Mouse (Mus musculus): ENCODE measurements at regions not wholly inside any gene's neighbourhood (a gene's known extent, or its start where the extent isn't known, plus 50 kb on each side); places are given as distances from the start of the nearest gene placed in this dataset.
"Not testable (repeated sequence)": the region's sequence is repeated elsewhere in the genome, so short reads cannot be mapped to it uniquely, and the experiment has no call there.

DNA sequence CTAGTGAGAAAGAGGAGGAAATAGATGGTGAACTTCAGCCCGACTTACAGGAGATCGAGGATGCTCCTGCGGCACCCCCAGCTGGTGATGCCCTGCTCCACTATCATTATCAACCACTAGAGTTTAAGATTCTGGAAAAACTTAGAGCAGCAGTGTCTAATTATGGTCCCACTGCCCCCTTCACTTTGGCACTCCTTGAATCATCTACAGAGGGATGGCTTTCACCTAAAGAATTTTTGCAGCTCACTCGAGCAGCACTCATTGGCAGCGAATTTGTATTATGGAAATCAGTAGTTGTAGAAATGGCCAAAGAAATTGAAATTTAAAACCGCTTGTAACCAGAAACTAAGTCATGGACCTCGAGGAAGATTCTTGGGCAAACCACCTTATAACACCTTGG lies 1229.1 kb upstream of the Arrdc3 start:
- WGBS, result 88% methylated on average over 7 of the region's 7 CpGs
- H3K27me3 ChIP-seq (ENCODE audit: control insufficient read depth, insufficient read depth, low read length), result no peaks in the 10 kb centered on the region
- no peak overlapping the region for H3K9ac ChIP-seq (replicated peaks; ENCODE audit: low read length)
- no peak for DNase-seq (ENCODE audit: low spot score)
- H3K4me3 ChIP-seq (ENCODE audit: low read depth, low read length), result no peak overlapping the region
- H3K9me3 ChIP-seq (replicated peaks; ENCODE audit: control insufficient read depth, low read length), result no peaks in the 10 kb centered on the region
- no peak for ATAC-seq (replicated peaks; ENCODE audit: insufficient number of reproducible peaks, low FRiP score, low TSS enrichment, low read depth)
- no peaks in the 10 kb centered on the region for H3K4me1 ChIP-seq (ENCODE audit: control insufficient read depth, insufficient read depth, low read length)
- no peak overlapping the region for H3K27ac ChIP-seq (replicated peaks; ENCODE audit: low read depth, low read length)
- H3K36me3 ChIP-seq (replicated peaks; ENCODE audit: control insufficient read depth, insufficient read depth, low read depth, low read length), result no peaks in the 10 kb centered on the region
- no peak overlapping the region for H3K4me2 ChIP-seq (ENCODE audit: low read depth, low read length)

DNA sequence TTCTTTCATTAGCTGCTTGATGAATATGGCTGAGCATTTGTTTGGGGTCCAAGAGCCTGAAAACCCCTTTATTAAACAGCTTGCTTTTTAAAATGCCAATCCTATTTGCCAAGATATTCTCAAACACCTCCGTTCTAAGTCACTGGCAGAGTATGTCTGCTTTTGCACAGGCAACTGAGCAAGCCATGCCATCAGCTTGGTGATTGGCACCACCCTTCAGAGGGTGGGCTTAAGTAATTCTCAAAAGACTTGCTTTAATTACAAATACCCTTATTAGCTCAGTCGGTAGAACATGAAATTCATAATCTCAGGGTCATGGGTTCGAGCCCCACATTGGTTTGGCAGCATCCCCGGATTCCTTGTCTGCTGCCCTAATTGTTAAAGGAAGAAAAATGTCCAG lies 1228.5 kb upstream of the Arrdc3 start:
- Histone ChIP-seq H3K36me3 (replicated peaks; ENCODE audit: control insufficient read depth, insufficient read depth, low read depth, low read length) (no peaks in the 10 kb centered on the region), H3K27ac (replicated peaks; ENCODE audit: low read depth, low read length) (no peak overlapping the region), H3K27me3 (ENCODE audit: control insufficient read depth, insufficient read depth, low read length) (no peaks in the 10 kb centered on the region), H3K4me3 (ENCODE audit: low read depth, low read length) (no peak overlapping the region), H3K9ac (replicated peaks; ENCODE audit: low read length) (no peak overlapping the region), H3K9me3 (replicated peaks; ENCODE audit: control insufficient read depth, low read length) (no peaks in the 10 kb centered on the region), H3K4me2 (ENCODE audit: low read depth, low read length) (no peak overlapping the region), H3K4me1 (ENCODE audit: control insufficient read depth, insufficient read depth, low read length) (no peaks in the 10 kb centered on the region)
- no peak for ATAC-seq (replicated peaks; ENCODE audit: insufficient number of reproducible peaks, low FRiP score, low TSS enrichment, low read depth)
- DNase-seq (ENCODE audit: low spot score), result no peak
- WGBS, result 83% methylated on average over 4 of the region's 4 CpGs

DNA sequence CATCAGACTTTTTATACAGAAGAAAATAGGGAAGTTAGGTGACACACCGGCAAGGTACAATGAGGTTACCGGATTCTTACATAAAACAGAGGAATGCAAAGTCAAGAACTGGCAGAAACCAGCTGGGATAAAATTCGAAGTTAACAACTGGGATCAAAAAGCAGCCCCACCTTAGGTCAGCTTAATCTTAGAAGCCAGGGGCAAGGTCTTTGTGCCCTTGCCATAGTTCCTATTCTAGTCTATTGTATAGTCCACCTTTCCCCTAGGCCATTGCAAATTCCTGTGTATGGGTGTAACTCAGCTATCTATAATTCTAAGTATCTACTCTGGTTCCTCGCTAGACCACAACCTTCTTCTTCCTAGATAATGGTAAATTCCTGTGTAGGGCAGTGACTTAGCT lies 1214.4 kb upstream of the Arrdc3 start:
- not testable (repeated sequence) for H3K9me3 ChIP-seq (replicated peaks; ENCODE audit: control insufficient read depth, low read length); DNase-seq (ENCODE audit: low spot score); H3K27me3 ChIP-seq (ENCODE audit: control insufficient read depth, insufficient read depth, low read length); H3K36me3 ChIP-seq (replicated peaks; ENCODE audit: control insufficient read depth, insufficient read depth, low read depth, low read length); H3K4me2 ChIP-seq (ENCODE audit: low read depth, low read length); H3K9ac ChIP-seq (replicated peaks; ENCODE audit: low read length); H3K4me3 ChIP-seq (ENCODE audit: low read depth, low read length); H3K27ac ChIP-seq (replicated peaks; ENCODE audit: low read depth, low read length); H3K4me1 ChIP-seq (ENCODE audit: control insufficient read depth, insufficient read depth, low read length); ATAC-seq (replicated peaks; ENCODE audit: insufficient number of reproducible peaks, low FRiP score, low TSS enrichment, low read depth)
- WGBS, result 90% methylated on average over 4 of the region's 4 CpGs

DNA sequence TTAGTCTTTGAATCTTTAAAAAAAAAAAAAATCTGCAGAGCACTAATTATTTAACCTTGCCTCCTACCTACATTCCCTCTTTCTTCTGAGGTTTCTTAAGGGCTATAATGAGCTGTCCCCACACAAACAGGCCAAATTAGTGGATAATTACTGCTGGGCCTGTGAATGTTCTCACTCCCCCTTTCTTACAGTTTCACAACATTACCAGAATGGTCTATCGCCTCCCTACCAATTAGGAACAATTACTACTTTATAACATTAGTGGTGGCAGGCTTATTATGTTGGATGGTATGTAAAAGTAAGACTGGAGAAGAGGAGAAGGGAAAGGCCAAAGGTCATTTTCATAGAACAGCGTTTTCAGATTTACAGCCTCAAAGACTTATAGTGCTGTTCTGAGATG lies 1209.8 kb upstream of the Arrdc3 start:
- Histone ChIP-seq H3K9ac (replicated peaks; ENCODE audit: low read length) (no peak overlapping the region), H3K4me2 (ENCODE audit: low read depth, low read length) (no peak overlapping the region), H3K27ac (replicated peaks; ENCODE audit: low read depth, low read length) (no peak overlapping the region), H3K4me1 (ENCODE audit: control insufficient read depth, insufficient read depth, low read length) (no peaks in the 10 kb centered on the region), H3K9me3 (replicated peaks; ENCODE audit: control insufficient read depth, low read length) (no peaks in the 10 kb centered on the region), H3K27me3 (ENCODE audit: control insufficient read depth, insufficient read depth, low read length) (no peaks in the 10 kb centered on the region), H3K4me3 (ENCODE audit: low read depth, low read length) (no peak overlapping the region), H3K36me3 (replicated peaks; ENCODE audit: control insufficient read depth, insufficient read depth, low read depth, low read length) (no peaks in the 10 kb centered on the region)
- DNase-seq (ENCODE audit: low spot score) (no peak), ATAC-seq (replicated peaks; ENCODE audit: insufficient number of reproducible peaks, low FRiP score, low TSS enrichment, low read depth) (no peak)
- 60% methylated on average over 2 of the region's 2 CpGs for WGBS

DNA sequence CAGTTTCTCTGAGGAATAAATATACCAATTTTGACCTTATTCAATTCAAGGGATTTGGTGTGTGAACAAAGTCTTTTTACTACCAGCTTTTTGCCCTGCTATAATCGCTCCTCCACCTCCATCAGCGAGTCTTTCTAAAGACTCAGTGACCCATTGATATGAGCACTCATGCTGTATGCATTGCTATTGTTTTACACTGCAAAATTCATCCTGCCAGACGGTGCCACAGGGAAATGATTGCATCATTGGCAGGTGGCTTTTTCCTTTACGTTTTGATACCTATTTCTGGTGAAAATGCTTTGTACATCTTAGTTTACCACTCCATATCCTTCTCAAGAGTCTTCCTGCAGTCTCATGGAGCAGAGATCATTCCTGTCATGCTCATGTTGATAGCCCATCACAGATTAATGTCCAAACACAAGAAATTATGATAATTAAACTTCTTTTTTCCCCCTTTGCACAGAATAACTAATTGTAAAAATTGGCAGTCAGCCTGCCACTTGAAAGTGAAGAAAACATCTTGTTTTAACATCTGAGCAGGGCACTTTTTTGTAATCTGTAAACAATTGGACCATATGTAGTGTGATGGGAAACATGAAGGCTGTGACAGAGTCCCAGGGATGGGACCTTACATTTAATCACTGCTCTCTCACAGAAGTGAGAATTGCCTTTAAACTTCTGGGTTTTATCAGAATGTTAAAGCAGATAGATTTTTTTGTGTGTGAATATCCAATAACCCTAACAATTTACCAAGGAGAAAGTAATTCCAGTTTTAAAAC lies 1185.1 kb upstream of the Arrdc3 start:
- Histone ChIP-seq H3K27me3 (ENCODE audit: control insufficient read depth, insufficient read depth, low read length) (no peaks in the 10 kb centered on the region), H3K4me2 (ENCODE audit: low read depth, low read length) (no peak overlapping the region), H3K27ac (replicated peaks; ENCODE audit: low read depth, low read length) (no peak overlapping the region), H3K4me3 (ENCODE audit: low read depth, low read length) (no peak overlapping the region), H3K9me3 (replicated peaks; ENCODE audit: control insufficient read depth, low read length) (no peaks in the 10 kb centered on the region), H3K9ac (replicated peaks; ENCODE audit: low read length) (no peak overlapping the region), H3K36me3 (replicated peaks; ENCODE audit: control insufficient read depth, insufficient read depth, low read depth, low read length) (no peaks in the 10 kb centered on the region), H3K4me1 (ENCODE audit: control insufficient read depth, insufficient read depth, low read length) (no peaks in the 10 kb centered on the region)
- no peak for ATAC-seq (replicated peaks; ENCODE audit: insufficient number of reproducible peaks, low FRiP score, low TSS enrichment, low read depth)
- no peak for DNase-seq (ENCODE audit: low spot score)
- WGBS, result 70% methylated on average over 4 of the region's 4 CpGs

DNA sequence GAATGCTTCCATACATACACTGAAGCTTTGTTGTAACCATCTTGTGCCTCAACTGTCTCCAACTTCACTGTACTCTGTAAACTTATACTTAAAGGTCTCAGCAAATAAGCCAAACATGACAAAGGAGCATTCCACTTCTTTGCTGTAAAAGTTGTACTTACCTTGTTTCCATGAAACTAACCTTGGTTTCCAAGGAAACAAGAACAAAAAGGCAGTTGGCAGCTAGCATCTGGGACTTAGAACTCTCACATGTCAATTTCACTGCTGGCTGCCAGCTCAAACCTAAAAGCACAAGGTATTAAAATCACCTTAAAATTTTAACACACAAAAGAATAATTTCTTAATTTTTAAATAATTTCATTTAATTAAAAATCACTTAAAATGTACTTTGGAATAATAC lies 1183.7 kb upstream of the Arrdc3 start:
- ATAC-seq (replicated peaks; ENCODE audit: insufficient number of reproducible peaks, low FRiP score, low TSS enrichment, low read depth), result no peak
- Histone ChIP-seq H3K27ac (replicated peaks; ENCODE audit: low read depth, low read length) (no peak overlapping the region), H3K4me2 (ENCODE audit: low read depth, low read length) (no peak overlapping the region), H3K27me3 (ENCODE audit: control insufficient read depth, insufficient read depth, low read length) (no peaks in the 10 kb centered on the region), H3K4me1 (ENCODE audit: control insufficient read depth, insufficient read depth, low read length) (no peaks in the 10 kb centered on the region), H3K9ac (replicated peaks; ENCODE audit: low read length) (no peak overlapping the region), H3K9me3 (replicated peaks; ENCODE audit: control insufficient read depth, low read length) (no peaks in the 10 kb centered on the region), H3K36me3 (replicated peaks; ENCODE audit: control insufficient read depth, insufficient read depth, low read depth, low read length) (no peaks in the 10 kb centered on the region), H3K4me3 (ENCODE audit: low read depth, low read length) (no peak overlapping the region)
- peak; percentile 6 for DNase-seq (ENCODE audit: low spot score)
